Mouse (Mus musculus) urinary bladder, adult 2 months (tissue): ENCODE data around the gene E2f1. TPM values are rescaled to one million over a fixed set of nuclear protein-coding genes. Genes with fewer than 3 reads are reported as not detected.

Source experiments
- DNase-seq: peaks from one replicate; pipeline ENCODE4 v3.0.0; 2022; ENCODE audit warnings: low spot score
- polyA plus RNA-seq: library from polyadenylated mRNA; depleted of rRNA; stranded (reverse); fragments of >200 nt; gene quantifications from 2 replicates; pipeline ENCODE4 v1.2.3, GENCODE M21; 2012

E2f1 gene
- polyA plus RNA-seq, 1 experiment = 5.0 TPM

DNA sequence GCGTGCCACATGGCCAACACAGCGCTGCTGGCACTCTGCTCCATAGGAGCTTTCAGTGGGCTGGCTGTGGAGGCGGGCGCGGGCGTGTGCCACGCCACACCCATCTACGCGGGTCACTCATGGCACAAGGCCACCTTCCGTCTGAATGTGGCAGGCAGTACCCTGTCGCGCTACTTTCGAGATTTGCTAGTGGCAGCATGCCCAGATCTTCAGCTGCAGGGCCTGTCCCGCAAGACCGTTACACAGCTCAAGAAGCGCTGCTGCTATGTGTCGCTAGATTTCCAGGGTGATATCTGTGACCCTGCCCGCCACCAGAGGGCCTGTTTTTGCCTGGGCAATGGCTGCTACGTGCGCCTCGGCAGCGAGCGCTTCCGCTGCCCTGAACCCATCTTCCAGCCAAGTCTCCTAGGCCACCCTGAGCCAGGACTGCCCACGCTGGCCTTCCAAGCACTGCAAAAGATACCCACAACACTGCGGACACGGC lies 17.2 kb downstream of the E2f1 start:
- peak; percentile 46 for DNase-seq

DNA sequence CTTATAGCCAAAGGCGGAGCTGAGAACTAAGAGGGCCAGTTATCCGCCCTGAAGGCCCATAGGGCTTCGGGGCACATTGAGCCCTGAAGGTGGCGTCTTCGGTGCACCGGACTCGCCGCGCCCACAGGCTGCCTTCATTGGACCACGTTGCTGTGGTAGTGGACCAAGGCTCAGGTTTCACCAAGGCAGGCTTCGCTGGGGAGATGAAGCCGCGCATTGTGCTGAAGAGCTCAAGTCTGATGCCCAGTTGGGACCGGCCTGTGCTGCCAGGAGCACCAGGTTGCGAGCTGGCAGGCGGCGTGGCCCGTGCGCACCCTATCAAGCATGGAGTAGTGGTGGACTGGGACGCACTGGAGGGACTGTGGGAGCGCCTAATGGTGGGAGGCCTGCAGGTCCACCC lies 17.8 kb downstream of the E2f1 start:
- DNase-seq = no peak

DNA sequence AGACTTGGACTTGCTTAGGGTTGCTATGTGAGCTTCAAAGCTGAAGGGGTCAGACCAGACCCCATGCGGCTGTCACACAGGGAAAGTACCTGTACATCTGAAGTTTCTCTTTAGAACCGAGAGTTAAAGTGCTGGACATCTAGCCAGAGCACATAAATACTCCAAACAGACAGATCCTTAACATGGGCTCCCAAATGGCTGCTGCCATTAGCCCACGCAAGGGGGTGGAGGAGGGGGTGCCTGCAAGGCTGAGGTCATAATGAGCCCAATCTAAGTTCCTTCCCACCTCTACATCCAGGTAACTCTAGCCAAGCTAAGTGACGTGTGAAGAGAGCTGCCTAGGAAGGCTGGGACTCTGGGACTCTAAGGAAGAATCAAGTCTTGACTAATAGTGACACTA lies 18.2 kb downstream of the E2f1 start, which contains the start of gene Actl10:
Actl10 (plus strand) TSS at position 301 of the 400 bp plus-strand sequence.
- DNase-seq = no peak

DNA sequence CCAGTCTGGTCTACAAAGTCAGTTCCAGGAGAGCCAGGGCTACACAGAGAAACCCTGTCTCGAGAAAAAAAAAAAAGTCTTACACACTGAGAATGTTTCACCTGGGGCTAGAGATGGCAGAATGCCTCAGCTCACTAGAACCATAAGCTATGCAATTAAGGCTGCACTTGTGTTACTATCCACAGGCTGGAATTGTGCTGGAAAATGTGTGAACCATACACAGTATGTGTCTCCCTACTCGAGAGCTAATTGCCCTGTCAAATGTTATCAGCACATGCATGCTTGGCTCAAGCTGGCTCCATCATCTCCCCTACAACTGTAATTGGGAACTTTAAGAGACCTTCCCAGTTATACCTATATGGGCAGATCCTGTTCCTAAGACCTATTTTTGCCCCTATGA lies 18.8 kb downstream of the E2f1 start:
- no peak for DNase-seq

DNA sequence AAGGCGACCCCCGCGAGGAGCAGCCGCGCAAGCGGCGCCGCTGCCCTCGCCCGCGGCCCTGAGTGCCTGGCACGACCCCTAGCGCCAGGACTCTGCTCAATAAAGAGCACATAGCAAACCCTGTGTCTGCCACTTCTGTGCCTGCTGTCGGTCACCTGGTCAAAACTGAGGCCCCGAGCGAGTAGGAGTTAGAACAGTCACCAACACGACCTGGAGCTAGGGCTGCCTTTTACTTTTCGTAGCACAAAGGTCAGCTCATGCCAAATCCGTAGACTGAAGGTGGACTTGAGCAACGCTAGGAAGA lies 19.9 kb downstream of the E2f1 start:
- DNase-seq = no peak

DNA sequence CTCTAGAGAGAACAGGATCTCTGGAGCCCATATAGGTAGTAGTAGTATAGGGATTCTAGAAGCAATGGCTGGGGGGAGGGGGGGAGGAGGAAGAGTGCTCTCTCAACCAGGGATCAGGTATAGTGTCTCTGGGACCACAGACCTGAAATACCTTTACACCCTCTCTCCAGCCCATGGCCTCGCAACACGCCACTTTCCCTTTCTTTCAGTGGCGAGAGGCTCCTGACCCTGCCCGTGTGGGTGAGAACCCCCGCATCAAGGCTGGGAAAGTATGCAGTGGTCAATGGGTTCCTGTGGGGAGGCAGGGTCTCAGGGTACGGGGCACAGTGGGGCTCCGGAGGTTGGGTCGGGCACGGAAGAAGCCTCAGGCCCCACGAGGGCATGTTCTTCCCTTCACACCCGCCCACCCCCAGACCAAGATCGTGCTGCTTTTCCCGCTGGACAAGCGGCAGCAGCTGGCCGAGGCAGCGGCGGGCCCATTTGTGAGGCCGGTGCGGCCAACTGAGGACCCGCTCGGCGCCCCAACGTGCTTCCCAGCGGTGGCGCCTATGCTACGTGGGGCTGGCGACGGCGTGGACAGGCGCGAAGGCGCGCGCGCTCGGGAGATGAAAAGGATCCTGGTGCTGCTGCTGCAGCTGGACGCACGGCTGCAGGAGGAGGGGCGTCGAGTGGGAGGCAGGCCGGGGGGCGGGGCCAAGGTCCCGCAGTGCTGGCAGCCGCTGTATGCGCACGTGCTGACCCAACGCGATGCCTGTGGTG lies 20.4 kb downstream of the E2f1 start:
- no peak for DNase-seq

DNA sequence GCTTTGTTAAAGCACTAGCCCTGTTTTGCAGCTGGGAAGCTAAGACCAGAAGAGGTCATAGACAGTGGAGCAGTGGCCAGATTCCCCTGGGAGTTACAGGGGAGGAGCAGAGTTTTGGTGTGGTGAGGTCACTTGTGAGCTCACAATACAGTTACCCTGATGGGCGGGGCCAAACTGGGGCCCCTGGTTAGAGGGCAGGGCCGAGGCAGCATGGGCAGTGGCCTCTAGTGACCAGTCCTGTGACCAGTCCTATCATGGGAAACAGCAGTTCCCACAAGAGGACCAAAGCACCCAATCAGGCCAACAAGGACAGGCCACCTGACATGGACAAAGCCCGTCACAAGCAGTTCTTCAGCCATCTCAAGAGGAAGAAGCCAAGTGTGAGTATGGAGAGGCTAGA lies 21.0 kb downstream of the E2f1 start:
- no peak for DNase-seq

DNA sequence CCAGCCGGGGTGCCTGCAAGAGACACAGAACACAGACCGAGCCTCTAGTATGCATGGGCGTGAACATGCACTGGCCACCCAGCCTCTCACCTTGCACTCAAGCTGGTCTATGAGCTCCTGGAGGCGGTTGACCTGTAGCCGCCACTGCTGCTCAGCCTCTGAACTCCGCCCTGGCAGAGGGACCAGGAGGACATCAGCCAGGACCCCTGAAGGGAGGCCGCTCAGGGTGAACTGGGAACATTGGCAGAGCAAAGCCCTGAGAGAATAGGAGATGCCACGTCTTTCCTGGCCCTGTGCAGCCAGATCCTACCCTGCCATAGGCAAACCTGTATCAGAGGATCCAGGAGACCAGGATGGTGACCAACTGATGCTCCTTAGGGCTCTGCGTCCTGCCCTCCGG lies 23.0 kb downstream of the E2f1 start, which contains the start of gene 1700003F12Rik:
1700003F12Rik (plus strand) TSS at position 375 of the 400 bp plus-strand sequence.
- DNase-seq = no peak

DNA sequence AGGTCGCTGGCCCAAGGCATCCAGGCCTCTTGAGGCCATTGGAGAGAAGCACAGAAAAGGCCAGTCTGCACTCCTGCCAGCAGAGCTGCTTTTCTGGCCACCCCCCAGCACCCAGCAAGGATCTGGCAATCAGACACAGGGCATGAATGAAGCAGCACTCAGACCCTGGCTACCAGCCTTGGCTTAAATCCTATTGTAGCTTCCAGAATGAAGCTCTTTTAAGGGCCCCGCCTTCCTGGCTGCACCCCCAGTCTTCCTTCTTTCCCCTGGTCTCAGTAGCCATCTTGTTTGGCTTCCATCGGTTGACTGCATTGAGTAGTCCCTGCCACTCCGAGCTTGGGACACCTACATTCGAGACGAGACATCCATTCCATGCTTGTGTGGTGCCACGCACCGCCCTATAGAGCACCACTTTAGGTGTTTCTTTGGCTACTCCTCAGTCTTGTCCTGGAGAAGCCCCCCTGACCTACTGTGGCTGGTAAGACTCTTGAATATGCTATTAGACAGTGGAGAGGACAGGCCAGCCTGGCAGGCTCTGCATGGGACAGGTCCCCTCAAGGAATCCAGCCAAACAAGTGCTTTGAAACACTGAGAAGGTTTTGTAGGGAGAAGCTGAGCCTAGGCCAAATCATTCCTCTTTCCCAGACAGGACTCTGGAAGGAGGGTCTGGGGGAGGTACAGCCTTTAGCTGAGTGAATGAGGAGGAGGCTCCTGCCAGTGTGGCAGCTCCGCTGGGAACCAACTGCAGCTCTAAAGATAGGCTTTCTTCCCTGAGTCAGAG lies 25.9 kb downstream of the E2f1 start:
- no peak for DNase-seq

DNA sequence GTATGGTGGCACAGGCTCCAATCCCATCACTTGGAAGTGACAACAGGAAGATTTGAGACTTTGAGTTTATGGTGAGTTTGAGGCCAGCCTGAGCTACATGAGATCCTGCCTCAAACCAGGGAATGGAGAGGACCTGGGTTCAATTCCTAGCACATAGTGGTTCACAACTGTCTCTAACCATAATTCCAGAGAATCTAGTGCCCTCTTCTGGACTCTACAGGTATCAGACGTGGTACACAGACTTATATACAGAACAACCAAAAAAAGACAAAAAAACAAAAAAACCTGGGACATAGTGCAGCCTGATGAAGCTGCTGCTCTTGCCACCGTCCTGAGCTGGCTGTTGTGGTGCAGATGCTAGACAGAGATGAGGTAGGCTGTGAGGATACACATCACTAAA lies 28.1 kb downstream of the E2f1 start:
- no peak for DNase-seq

DNA sequence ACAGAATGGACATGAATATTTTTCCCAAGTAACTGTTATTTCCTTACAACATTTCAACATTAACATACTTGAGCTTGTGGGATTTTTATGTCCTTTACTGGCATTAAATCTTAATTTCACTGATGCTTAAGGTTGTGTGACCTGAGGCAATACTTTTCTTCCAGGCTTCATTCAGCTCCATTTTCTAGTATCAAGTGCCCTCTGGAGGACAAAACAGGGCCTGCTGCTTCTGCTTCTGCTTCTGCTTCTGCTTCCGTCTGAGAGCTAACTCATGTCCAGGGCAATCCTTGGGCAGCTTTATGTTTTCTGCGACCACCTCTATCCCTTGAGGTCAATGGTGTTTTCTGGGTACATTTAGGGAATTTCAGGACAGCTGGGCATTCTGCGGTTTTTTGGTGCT lies 30.0 kb downstream of the E2f1 start:
- no peak for DNase-seq

DNA sequence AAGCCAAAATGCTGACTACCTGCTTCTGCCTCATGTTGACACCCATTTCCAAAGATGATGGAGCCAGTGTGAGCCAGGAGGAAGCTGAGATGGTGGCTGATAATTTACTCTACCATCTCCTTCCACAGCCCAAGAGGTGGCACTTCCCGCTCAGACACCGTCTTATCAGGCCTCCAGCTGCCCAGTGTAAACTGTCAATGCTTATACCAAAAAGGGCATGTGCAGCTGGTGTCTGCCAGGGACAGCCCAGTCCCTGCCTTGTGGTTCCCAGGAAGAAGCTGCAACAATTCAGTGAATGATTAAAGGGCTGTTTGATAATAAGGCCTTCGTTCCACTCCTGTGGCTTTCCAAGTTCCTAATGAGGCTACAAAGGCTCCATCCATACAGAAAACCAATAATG lies 31.0 kb downstream of the E2f1 start:
- DNase-seq = no peak

DNA sequence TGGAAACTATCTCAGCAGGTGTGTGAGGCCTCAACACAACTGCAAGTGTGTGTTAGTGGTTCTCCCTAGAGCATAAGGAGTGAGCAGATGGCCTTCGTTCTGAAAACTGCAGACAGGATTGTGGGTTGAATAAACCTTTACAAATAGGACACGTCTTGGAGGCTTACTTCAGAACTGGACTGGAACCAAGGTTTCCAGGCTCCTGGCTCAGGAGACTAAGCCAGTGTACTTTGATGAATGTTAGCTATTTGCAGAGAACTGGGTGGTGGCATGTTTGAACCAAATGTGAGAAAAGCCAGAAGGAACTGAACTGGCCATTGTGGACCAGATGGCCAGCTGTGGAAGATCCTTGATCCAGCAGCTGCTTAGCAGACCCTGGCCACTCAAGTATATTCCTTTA lies 31.4 kb downstream of the E2f1 start:
- DNase-seq = no peak

DNA sequence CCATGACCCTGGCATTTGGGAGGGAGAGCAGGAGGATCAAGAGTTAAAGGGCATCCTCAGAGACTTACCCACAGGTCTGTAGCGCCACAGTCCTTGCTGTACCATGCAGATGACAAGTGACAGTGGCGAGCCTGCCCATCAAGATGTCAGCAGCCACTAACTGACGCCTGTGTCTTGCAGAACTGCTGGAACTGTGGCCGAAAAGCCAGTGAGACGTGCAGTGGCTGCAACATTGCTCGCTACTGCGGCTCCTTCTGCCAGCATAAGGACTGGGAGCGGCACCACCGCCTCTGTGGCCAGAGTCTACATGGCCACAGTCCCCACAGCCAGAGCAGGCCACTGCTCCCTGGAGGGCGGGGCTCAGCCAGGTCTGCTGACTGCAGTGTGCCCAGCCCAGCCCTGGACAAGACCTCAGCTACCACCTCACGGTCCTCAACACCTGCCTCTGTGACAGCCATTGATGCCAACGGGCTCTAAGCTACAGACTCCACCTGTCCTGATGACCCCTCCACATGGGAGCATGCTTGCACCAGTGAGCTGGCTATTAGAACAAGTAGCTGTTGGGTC lies 34.9 kb downstream of the E2f1 start:
- DNase-seq = no peak

DNA sequence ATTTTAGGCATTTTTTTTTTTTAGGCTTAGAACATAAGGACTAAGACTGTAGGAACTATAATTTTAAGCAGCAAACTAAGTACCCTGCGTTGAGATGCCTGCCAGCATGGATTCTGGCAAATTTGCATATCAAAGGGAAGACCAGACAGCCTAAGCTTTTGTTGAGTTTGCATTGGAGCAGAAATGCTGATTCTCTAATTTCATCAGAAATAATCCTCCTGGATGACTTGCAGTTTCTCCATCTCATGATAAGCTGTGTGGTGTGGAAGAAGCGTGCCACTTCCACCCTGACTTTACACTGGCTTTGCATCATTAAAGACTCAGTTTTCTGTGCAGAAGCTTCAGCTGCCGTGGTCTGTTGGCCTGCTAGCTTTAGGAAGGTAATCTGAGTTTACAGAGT lies 36.8 kb downstream of the E2f1 start:
- DNase-seq = no peak

DNA sequence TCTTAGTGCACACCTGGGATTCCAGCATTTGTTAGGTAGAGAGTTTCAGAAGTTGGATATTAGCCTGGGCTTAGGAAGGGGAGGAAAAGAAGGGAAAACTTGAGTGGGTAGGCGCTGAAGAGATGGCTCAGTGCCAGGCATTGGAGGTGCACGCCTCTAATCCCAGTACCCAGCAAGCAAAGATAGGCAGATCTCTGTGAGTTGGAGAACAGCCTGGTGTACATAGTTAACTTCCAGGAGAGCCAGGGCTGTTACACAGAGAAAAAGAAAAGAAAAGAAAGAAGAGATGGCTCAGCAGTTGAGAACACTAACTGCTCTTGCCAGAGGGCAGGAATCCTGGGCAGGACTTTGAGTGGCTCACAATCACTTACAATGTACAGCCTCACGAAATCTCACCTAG lies 43.2 kb downstream of the E2f1 start:
- DNase-seq = no peak

DNA sequence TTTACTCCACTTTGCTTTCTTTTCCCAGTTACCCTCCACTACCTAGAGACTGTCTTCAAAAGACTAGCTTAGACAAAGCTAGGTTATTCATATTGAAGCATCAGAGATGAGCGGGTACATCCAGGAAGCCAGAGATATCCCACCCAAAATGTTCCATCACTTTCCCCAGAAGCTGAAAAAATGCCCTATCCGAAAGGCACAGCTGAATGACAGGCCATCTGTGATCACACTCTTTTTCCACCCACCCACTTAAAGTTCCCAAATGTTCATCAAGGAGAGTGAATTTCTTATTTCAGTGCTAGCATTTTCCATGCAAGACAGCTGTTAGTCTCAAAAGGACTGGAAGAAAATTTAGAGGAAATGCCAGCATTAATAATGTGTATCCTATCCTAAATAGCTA lies 44.4 kb downstream of the E2f1 start:
- DNase-seq = no peak

DNA sequence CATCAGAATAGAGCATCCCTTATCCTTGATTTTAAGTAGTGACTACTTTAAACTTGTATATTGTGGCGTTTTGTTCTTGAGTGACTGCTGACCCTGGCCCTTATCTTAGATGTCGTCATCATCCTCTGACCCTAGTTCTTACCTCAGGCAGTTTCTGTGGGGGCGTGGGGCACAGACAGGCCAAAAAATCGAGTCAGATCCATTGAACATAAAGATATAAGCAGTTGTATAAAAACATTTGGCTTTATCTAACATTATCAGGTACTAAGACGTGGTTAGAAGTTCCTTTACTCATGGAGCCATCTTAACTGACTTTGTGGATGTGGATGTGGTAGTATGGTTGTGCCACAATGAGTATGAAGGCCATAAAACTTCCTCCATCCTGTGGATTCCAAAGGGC lies 47.4 kb downstream of the E2f1 start:
- no peak for DNase-seq

DNA sequence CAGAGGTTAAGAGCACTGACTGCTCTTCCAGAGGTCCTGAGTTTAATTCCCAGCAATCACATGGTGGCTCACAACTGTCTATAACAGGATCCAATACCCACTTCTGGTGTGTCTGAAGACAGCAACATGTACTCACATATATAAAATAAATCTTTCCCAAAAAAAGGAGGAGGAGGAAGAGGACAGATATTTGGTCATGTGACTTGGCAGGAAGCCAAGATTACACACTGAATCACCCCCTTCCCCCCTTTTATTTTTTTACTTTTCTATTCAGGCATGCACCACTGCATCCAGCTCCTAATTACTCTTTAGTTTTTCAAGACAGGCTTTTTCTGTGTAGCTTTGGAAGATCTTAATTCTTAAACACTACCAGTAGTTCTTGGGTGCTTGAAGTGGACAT lies 48.2 kb downstream of the E2f1 start:
- DNase-seq = no peak

DNA sequence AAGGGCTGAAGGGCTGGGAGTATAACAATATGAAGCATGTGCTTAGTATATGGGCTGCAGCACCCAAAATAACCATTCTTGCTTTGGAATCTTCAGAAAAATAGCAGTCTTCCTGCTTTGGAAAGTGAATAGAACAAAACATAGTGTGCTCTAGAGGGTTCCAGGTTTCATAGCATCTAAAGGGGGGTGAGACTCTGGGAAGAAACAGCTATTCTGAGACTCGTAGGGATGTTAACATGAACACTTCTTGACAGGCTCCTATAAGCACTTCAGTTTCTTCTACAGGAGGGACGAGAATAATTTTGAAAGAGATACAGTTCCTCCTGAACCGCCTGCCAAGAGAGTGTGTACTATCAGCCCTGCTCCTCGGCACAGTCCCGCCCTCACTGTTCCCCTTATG lies 52.3 kb downstream of the E2f1 start:
- no peak for DNase-seq

DNA sequence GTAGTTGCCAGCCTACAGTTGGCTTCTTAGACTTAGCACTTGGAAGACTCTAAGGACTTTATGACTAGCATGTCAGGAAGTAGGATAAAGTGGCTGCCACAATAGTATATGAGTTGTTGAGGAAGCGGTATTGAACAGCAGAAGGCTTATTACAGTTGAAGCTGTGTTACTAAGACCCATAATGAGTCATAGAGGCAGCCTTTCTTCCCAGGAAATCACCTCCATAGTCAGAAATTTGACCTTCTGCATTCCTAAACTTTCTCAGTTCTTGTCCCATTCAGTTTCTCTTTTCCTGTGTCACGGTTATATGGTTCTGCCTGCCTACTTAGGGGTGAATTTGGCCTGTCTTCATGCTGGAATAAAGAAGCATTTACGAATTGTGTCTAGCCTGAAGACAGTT lies 52.7 kb downstream of the E2f1 start:
- DNase-seq = no peak

DNA sequence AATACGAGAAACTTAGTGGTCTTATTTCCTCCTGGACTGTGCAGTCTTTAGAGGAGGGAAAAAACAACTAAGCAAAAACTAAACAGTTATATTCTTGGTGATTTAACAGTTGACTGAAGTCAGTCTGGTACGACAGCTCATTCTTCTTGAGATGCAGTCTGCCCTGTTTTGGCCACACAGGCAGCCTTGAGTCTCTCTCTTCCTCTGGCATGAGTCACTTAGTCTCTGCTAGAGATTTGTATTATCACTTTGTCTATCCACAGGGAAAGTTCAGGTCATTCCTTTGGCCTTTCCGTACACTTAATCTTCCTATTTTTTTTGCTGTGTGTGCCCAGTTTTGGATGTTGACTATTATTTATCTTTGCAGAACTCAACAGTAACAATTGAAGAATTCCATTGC lies 59.6 kb downstream of the E2f1 start:
- DNase-seq = no peak
